Mouse (Mus musculus): ENCODE measurements around the gene Aqp7. TPM values are rescaled to one million over a fixed set of nuclear protein-coding genes. Genes with fewer than 3 reads are reported as not detected.
"Not testable (repeated sequence)": the region's sequence is repeated elsewhere in the genome, so short reads cannot be mapped to it uniquely, and the experiment has no call there.

Aqp7 gene
- total and polyA plus RNA-seq, 2 experiments from 2014 or later, result not detected

GRCm38 (mm10) chr4:41089705-41090104 is 41.8 kb upstream of the Aqp7 start:
- H3K9me3 ChIP-seq (ENCODE audit: low read length), result no peaks in the 10 kb centered on the region
- ATAC-seq (no peak), DNase-seq (no peak)
- H3K4me1 ChIP-seq (ENCODE audit: insufficient read depth), result no peaks in the 10 kb centered on the region
- no peak overlapping the region for H3K9ac ChIP-seq
- no peak for TF ChIP-seq CTCF (IDR thresholded peaks at IDR 0.05; ENCODE audit: low read depth)
- H3K4me2 ChIP-seq (ENCODE audit: low read depth), result no peak overlapping the region
- H3K36me3 ChIP-seq (ENCODE audit: insufficient read depth), result no peaks in the 10 kb centered on the region
- no peak overlapping the region for H3K4me3 ChIP-seq (ENCODE audit: low read depth, low read length)
- H3K27me3 ChIP-seq (ENCODE audit: insufficient read depth, low read length), result no peaks in the 10 kb centered on the region
- no peak overlapping the region for H3K27ac ChIP-seq (ENCODE audit: low read depth, low read length)
- WGBS, result 82% methylated on average over 2 of the region's 2 CpGs

- 92% methylated on average over 4 of the region's 4 CpGs for WGBS
- H3K27me3 ChIP-seq (ENCODE audit: insufficient read depth, low read length), result no peaks in the 10 kb centered on the region
- no peak overlapping the region for H3K4me2 ChIP-seq (ENCODE audit: low read depth)
Observed at GRCm38 (mm10) chr4:41089189-41089588, 41.2 kb upstream of the Aqp7 start.

DNA sequence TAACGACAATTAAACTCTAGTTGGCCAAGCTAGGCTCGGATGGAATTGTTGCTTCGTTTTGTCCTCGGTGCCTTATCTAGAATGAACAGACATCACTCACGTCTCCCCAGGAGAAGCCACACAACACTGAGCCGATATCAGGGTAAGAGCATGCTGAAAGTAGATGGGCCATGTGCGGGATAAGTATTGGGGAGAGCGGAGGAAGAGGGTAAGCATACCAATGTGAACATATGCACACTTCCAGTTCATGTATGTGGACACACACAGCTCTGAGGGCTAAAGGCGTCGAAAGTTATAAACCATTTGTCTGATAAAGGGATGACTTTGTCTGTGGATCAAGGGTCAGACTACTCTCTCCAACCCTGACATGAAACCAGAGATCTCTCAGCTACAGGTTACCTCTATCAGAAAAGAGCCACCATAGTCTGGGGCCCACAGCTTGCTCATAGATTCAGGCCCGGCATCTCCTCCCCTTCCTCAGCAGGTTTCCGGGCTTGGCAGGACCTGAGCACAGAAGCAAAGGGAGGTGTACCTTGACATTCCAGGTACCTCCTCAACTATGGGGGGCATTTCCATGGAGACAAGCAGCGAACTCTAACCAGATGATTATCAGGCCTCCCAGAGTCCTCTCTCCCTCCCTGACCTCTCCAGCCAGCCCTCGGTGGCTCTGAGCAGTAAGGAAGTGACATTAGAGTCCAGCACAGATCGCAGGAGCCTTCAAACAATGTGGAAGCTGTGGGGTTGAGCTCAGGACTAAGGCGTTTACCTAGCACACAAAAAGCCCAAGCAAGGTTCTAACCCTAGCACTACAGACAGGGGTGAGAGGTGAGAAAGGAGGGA is 39.7 kb upstream of the Aqp7 start:
- no peaks in the 10 kb centered on the region for H3K4me1 ChIP-seq (ENCODE audit: insufficient read depth)
- no peaks in the 10 kb centered on the region for H3K27me3 ChIP-seq (ENCODE audit: insufficient read depth, low read length)
- no peak overlapping the region for H3K27ac ChIP-seq (ENCODE audit: low read depth, low read length)
- no peaks in the 10 kb centered on the region for H3K36me3 ChIP-seq (ENCODE audit: insufficient read depth)
- no peak for ATAC-seq
- TF ChIP-seq CTCF (IDR thresholded peaks at IDR 0.05; ENCODE audit: low read depth), result no peak
- no peak overlapping the region for H3K4me3 ChIP-seq (ENCODE audit: low read depth, low read length)
- no peak for DNase-seq
- H3K9ac ChIP-seq, result no peak overlapping the region
- WGBS, result 84% methylated on average over 16 of the region's 16 CpGs
- H3K9me3 ChIP-seq (ENCODE audit: low read length), result no peaks in the 10 kb centered on the region
- no peak overlapping the region for H3K4me2 ChIP-seq (ENCODE audit: low read depth)

More at GRCm38 (mm10) chr4:41089189-41089588, 41.2 kb upstream of the Aqp7 start:
- Histone ChIP-seq H3K9me3 (ENCODE audit: low read length) (no peaks in the 10 kb centered on the region), H3K4me3 (ENCODE audit: low read depth, low read length) (no peak overlapping the region), H3K9ac (no peak overlapping the region), H3K4me1 (ENCODE audit: insufficient read depth) (no peaks in the 10 kb centered on the region), H3K36me3 (ENCODE audit: insufficient read depth) (no peaks in the 10 kb centered on the region), H3K27ac (ENCODE audit: low read depth, low read length) (no peak overlapping the region)
- no peak for TF ChIP-seq CTCF (IDR thresholded peaks at IDR 0.05; ENCODE audit: low read depth)
- no peak for DNase-seq
- ATAC-seq, result no peak

DNA sequence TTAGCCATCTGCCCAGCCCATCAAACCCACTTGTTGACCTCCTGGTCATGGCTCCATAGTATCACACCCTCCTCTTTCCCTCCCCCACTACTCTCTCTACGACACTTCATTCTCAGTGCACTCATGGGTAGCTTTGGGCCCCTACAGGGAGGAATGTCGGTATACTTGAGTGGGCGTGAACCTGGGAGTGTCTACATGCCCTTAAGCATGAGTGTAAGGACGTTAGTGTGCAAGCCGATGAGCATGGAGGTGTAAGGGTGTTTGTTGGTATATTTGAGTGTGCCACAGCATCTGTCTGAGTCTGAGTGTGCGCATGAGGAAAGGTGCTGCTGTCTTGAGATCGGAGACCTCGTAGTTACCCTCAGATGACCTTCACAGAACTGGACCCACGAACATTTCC is 39.0 kb upstream of the Aqp7 start:
- H3K4me3 ChIP-seq (ENCODE audit: low read depth, low read length), result no peak overlapping the region
- no peaks in the 10 kb centered on the region for H3K36me3 ChIP-seq (ENCODE audit: insufficient read depth)
- DNase-seq (no peak), ATAC-seq (no peak)
- H3K4me1 ChIP-seq (ENCODE audit: insufficient read depth), result no peaks in the 10 kb centered on the region
- no peak overlapping the region for H3K4me2 ChIP-seq (ENCODE audit: low read depth)
- no peak for TF ChIP-seq CTCF (IDR thresholded peaks at IDR 0.05; ENCODE audit: low read depth)
- no peak overlapping the region for H3K27ac ChIP-seq (ENCODE audit: low read depth, low read length)
- 81% methylated on average over 9 of the region's 9 CpGs for WGBS
- H3K9ac ChIP-seq, result no peak overlapping the region
- no peaks in the 10 kb centered on the region for H3K9me3 ChIP-seq (ENCODE audit: low read length)
- no peaks in the 10 kb centered on the region for H3K27me3 ChIP-seq (ENCODE audit: insufficient read depth, low read length)

DNA sequence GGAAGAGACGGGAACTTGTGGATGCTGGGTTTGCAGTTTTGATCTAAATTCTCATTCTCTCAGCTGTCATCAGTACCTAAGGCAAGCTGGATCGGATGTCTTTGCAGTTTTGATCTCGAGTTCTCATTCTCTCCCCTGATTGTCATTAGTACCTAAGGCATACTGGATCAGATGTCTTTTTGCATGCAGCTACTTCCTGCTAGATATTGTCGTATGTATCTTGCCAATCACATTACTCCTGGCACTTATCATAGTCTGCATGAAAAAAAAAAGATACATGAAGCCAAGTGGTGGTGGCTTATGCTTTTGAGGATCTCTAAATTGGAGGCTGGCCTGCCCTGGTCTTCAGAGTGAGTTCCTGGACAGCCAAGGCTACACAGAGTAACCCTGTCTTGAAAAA is 36.9 kb upstream of the Aqp7 start:
- TF ChIP-seq CTCF (IDR thresholded peaks at IDR 0.05; ENCODE audit: low read depth), result no peak
- H3K9me3 ChIP-seq (ENCODE audit: low read length), result no peaks in the 10 kb centered on the region

DNA sequence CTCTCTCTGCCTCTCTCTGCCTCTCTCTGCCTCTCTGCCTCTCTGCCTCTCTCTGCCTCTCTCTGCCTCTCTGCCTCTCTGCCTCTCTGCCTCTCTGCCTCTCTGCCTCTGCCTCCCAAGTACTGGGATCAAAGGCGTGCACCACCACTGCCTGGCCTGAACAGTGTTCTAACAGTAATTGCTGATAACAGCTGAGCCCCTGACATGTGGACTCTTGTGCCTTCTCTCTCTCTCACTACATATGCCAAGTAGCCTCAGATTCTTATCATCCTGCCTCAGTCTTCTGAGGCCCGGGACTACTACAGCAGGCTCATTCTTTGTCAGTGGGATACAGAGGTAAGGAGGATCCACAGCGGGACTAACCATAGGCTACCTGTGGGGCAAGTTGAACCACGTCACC is 34.9 kb upstream of the Aqp7 start:
- not testable (repeated sequence) for H3K27ac ChIP-seq (ENCODE audit: low read depth, low read length); H3K4me1 ChIP-seq (ENCODE audit: insufficient read depth); H3K9ac ChIP-seq; H3K4me2 ChIP-seq (ENCODE audit: low read depth); DNase-seq; H3K9me3 ChIP-seq (ENCODE audit: low read length); H3K36me3 ChIP-seq (ENCODE audit: insufficient read depth); H3K27me3 ChIP-seq (ENCODE audit: insufficient read depth, low read length); ATAC-seq; H3K4me3 ChIP-seq (ENCODE audit: low read depth, low read length)
- WGBS, result 77% methylated on average over 4 of the region's 4 CpGs

More for the DNA sequence above, 36.9 kb upstream of the Aqp7 start:
- H3K27me3 ChIP-seq (ENCODE audit: insufficient read depth, low read length), result no peaks in the 10 kb centered on the region
- no peak overlapping the region for H3K27ac ChIP-seq (ENCODE audit: low read depth, low read length)
- no peak overlapping the region for H3K4me3 ChIP-seq (ENCODE audit: low read depth, low read length)
- H3K36me3 ChIP-seq (ENCODE audit: insufficient read depth), result no peaks in the 10 kb centered on the region
- no peak overlapping the region for H3K4me2 ChIP-seq (ENCODE audit: low read depth)
- DNase-seq (no peak), ATAC-seq (no peak)
- no peaks in the 10 kb centered on the region for H3K4me1 ChIP-seq (ENCODE audit: insufficient read depth)
- 78% methylated on average over 4 of the region's 4 CpGs for WGBS
- H3K9ac ChIP-seq, result no peak overlapping the region

- no peaks in the 10 kb centered on the region for H3K9me3 ChIP-seq (ENCODE audit: low read length)
- ATAC-seq (no peak), DNase-seq (no peak)
- WGBS, result 81% methylated on average over 5 of the region's 5 CpGs
- no peaks in the 10 kb centered on the region for H3K27me3 ChIP-seq (ENCODE audit: insufficient read depth, low read length)
- no peak for TF ChIP-seq CTCF (IDR thresholded peaks at IDR 0.05; ENCODE audit: low read depth)
- H3K4me2 ChIP-seq (ENCODE audit: low read depth), result no peak overlapping the region
- no peak overlapping the region for H3K27ac ChIP-seq (ENCODE audit: low read depth, low read length)
- H3K36me3 ChIP-seq (ENCODE audit: insufficient read depth), result no peaks in the 10 kb centered on the region
- H3K4me1 ChIP-seq (ENCODE audit: insufficient read depth), result no peaks in the 10 kb centered on the region
- no peak overlapping the region for H3K4me3 ChIP-seq (ENCODE audit: low read depth, low read length)
- H3K9ac ChIP-seq, result no peak overlapping the region
Observed at GRCm38 (mm10) chr4:41081733-41082132, 33.8 kb upstream of the Aqp7 start.

Measured in forebrain, postnatal 0 days (tissue).